Mouse (Mus musculus) spleen, postnatal 14 days (tissue): ENCODE measurements around the gene Kcnh8.

Experiments used
- DNase-seq, 2 experiments: peaks; one replicate each; pipeline ENCODE4 v3.0.0; 2021 to 2022; ENCODE audit warnings: low spot score in 2 of 2

The Kcnh8 gene

GRCm38 (mm10) chr17:52602093-52602780, at the start of gene Kcnh8:
TSS of gene Kcnh8 (plus strand) at chr17:52602709.
- no peak for DNase-seq

GRCm38 (mm10) chr17:52559961-52560720, 42.4 kb upstream of the Kcnh8 start:
- DNase-seq = peak in 1 of 2 experiments; percentile 5

- DNase-seq = no peak
Measured at GRCm38 (mm10) chr17:52565467-52566155, 36.9 kb upstream of the Kcnh8 start.

- DNase-seq = no peak
Measured at GRCm38 (mm10) chr17:52569584-52570270, 32.8 kb upstream of the Kcnh8 start.

GRCm38 (mm10) chr17:52572229-52572628, 30.3 kb upstream of the Kcnh8 start:
- no peak for DNase-seq

GRCm38 (mm10) chr17:52591503-52592194, 10.9 kb upstream of the Kcnh8 start:
- no peak for DNase-seq

- DNase-seq = no peak
Measured at GRCm38 (mm10) chr17:52599141-52599540, 3.4 kb upstream of the Kcnh8 start.

- no peak for DNase-seq
Measured at GRCm38 (mm10) chr17:52600882-52601371, 1.6 kb upstream of the Kcnh8 start.

- no peak for DNase-seq
Measured at GRCm38 (mm10) chr17:52602781-52603170, 267 bp downstream of the Kcnh8 start.

- no peak for DNase-seq
Measured at GRCm38 (mm10) chr17:52603411-52603810, 902 bp downstream of the Kcnh8 start.

- no peak for DNase-seq
Measured at GRCm38 (mm10) chr17:52611382-52611781, 8.9 kb downstream of the Kcnh8 start.

GRCm38 (mm10) chr17:52649186-52649585, 46.7 kb downstream of the Kcnh8 start:
- DNase-seq = no peak

GRCm38 (mm10) chr17:52691988-52692387, 89.5 kb downstream of the Kcnh8 start:
- no peak for DNase-seq

- no peak for DNase-seq
Measured at GRCm38 (mm10) chr17:52701944-52702343, 99.4 kb downstream of the Kcnh8 start.

GRCm38 (mm10) chr17:52712319-52712718, 109.8 kb downstream of the Kcnh8 start:
- no peak for DNase-seq

GRCm38 (mm10) chr17:52722214-52722613, 119.7 kb downstream of the Kcnh8 start:
- no peak for DNase-seq

GRCm38 (mm10) chr17:52728806-52729205, 126.3 kb downstream of the Kcnh8 start:
- no peak for DNase-seq

- DNase-seq = no peak
Measured at GRCm38 (mm10) chr17:52738436-52738835, 135.9 kb downstream of the Kcnh8 start.

- no peak for DNase-seq
Measured at GRCm38 (mm10) chr17:52788151-52788550, 185.6 kb downstream of the Kcnh8 start.

- no peak for DNase-seq
Measured at GRCm38 (mm10) chr17:52804463-52804862, 202.0 kb downstream of the Kcnh8 start.

GRCm38 (mm10) chr17:52810773-52811172, 208.3 kb downstream of the Kcnh8 start:
- DNase-seq = no peak
